Mouse (Mus musculus): ENCODE measurements around the gene Gmppb. TPM values are rescaled to one million over a fixed set of nuclear protein-coding genes. Genes with fewer than 3 reads are reported as not detected.
"Not testable (repeated sequence)": the region's sequence is repeated elsewhere in the genome, so short reads cannot be mapped to it uniquely, and the experiment has no call there.

The Gmppb gene
- 20.1 and 21.1 TPM in 2 replicates for polyA plus RNA-seq (2015; fragmentation: Nextera tagmentation; extraction: Ambion mirVana)

- WGBS: under 1% methylated on average over 30 of the region's 39 CpGs
- peak within 1 kb of the TSS; percentile 83 for H3K27ac ChIP-seq
- H3K27me3 ChIP-seq: no peaks in the 10 kb centered on the region
- H3K9me3 ChIP-seq: no peaks in the 10 kb centered on the region
- H3K4me2 ChIP-seq: peak within 1 kb of the TSS; percentile 96
- peaks cover 41% of the 10 kb centered on the region for H3K4me1 ChIP-seq (replicated peaks)
- peaks cover 59% of the 10 kb centered on the region for H3K36me3 ChIP-seq
- peak within 1 kb of the TSS; percentile 74 for H3K4me3 ChIP-seq
- peak; percentile 96 for ATAC-seq (ENCODE audit: low FRiP score)
- H3K9ac ChIP-seq: peak within 1 kb of the TSS; percentile 84
Observed at GRCm38 (mm10) chr9:108049016-108049455, at the start of gene Gmppb. Gene Gmppb (plus strand): TSS chr9:108049242.

- Histone ChIP-seq H3K4me1 (replicated peaks) (peaks cover 34% of the 10 kb centered on the region), H3K27ac (peak within 1 kb of the TSS; percentile 97), H3K4me3 (peak within 1 kb of the TSS; percentile 97), H3K9ac (peak within 1 kb of the TSS; percentile 98), H3K4me2 (peak within 1 kb of the TSS; percentile 81), H3K27me3 (0 out of 2 replicates have a peak, but pooled peaks cover 7% of the 10 kb centered on the region), H3K36me3 (no peaks in the 10 kb centered on the region), H3K9me3 (no peaks in the 10 kb centered on the region)
- ATAC-seq (ENCODE audit: low FRiP score): peak; percentile 99
- under 1% methylated on average over 51 of the region's 51 CpGs for WGBS
Observed at GRCm38 (mm10) chr9:108001922-108002770, 46.9 kb upstream of the Gmppb start, which contains the start of gene Ip6k1. Gene Ip6k1 (plus strand): TSS chr9:108002501.

- peak overlapping the region; percentile 81 for H3K4me2 ChIP-seq
- H3K9me3 ChIP-seq: no peaks in the 10 kb centered on the region
- peak overlapping the region; percentile 97 for H3K27ac ChIP-seq
- no peaks in the 10 kb centered on the region for H3K36me3 ChIP-seq
- H3K27me3 ChIP-seq: 0 out of 2 replicates have a peak, but pooled peaks cover 7% of the 10 kb centered on the region
- ATAC-seq (ENCODE audit: low FRiP score): peak; percentile 67
- peak overlapping the region; percentile 97 for H3K4me3 ChIP-seq
- H3K9ac ChIP-seq: peak overlapping the region; percentile 98
- under 1% methylated on average over 47 of the region's 50 CpGs for WGBS
- H3K4me1 ChIP-seq (replicated peaks): peaks cover 34% of the 10 kb centered on the region
Observed at GRCm38 (mm10) chr9:108002778-108003530, 46.1 kb upstream of the Gmppb start.

GRCm38 (mm10) chr9:108003531-108003890, 45.5 kb upstream of the Gmppb start:
- Histone ChIP-seq H3K27me3 (0 out of 2 replicates have a peak, but pooled peaks cover 7% of the 10 kb centered on the region), H3K27ac (peak overlapping the region; percentile 97), H3K4me3 (peak overlapping the region; percentile 97), H3K4me1 (replicated peaks) (peaks cover 34% of the 10 kb centered on the region), H3K36me3 (no peaks in the 10 kb centered on the region), H3K9me3 (no peaks in the 10 kb centered on the region), H3K9ac (peak overlapping the region; percentile 98), H3K4me2 (peak overlapping the region; percentile 81)
- no peak for ATAC-seq (ENCODE audit: low FRiP score)
- 13% methylated on average over 8 of the region's 8 CpGs for WGBS

GRCm38 (mm10) chr9:108008041-108008440, 41.0 kb upstream of the Gmppb start:
- no peak overlapping the region for H3K4me3 ChIP-seq
- no peaks in the 10 kb centered on the region for H3K9me3 ChIP-seq
- no peak overlapping the region for H3K4me2 ChIP-seq
- no peak overlapping the region for H3K27ac ChIP-seq
- peaks cover 29% of the 10 kb centered on the region for H3K4me1 ChIP-seq (replicated peaks)
- H3K9ac ChIP-seq: no peak overlapping the region
- WGBS: 87% methylated on average over 5 of the region's 5 CpGs
- no peak for ATAC-seq (ENCODE audit: low FRiP score)
- H3K27me3 ChIP-seq: no peaks in the 10 kb centered on the region
- H3K36me3 ChIP-seq: peaks cover 7% of the 10 kb centered on the region

- H3K36me3 ChIP-seq: peaks cover 8% of the 10 kb centered on the region
- no peaks in the 10 kb centered on the region for H3K9me3 ChIP-seq
- H3K27me3 ChIP-seq: no peaks in the 10 kb centered on the region
- no peak overlapping the region for H3K27ac ChIP-seq
- H3K4me2 ChIP-seq: no peak overlapping the region
- no peak overlapping the region for H3K4me3 ChIP-seq
- ATAC-seq (ENCODE audit: low FRiP score): no peak
- H3K4me1 ChIP-seq (replicated peaks): peaks cover 9% of the 10 kb centered on the region
- no peak overlapping the region for H3K9ac ChIP-seq
Observed at GRCm38 (mm10) chr9:108010385-108010784, 38.7 kb upstream of the Gmppb start.

GRCm38 (mm10) chr9:108013577-108013976, 35.5 kb upstream of the Gmppb start:
- not testable (repeated sequence) for H3K4me1 ChIP-seq (replicated peaks); H3K27ac ChIP-seq; H3K9me3 ChIP-seq; H3K4me3 ChIP-seq; H3K36me3 ChIP-seq; H3K4me2 ChIP-seq; ATAC-seq (ENCODE audit: low FRiP score); H3K9ac ChIP-seq; H3K27me3 ChIP-seq
- WGBS: 100% methylated on average over 2 of the region's 2 CpGs

GRCm38 (mm10) chr9:108017127-108017526, 31.9 kb upstream of the Gmppb start:
- Histone ChIP-seq H3K36me3 (peaks cover 8% of the 10 kb centered on the region), H3K4me3 (no peak overlapping the region), H3K27me3 (no peaks in the 10 kb centered on the region), H3K9me3 (no peaks in the 10 kb centered on the region), H3K9ac (no peak overlapping the region), H3K27ac (no peak overlapping the region), H3K4me2 (no peak overlapping the region), H3K4me1 (replicated peaks) (peaks cover 10% of the 10 kb centered on the region)
- no peak for ATAC-seq (ENCODE audit: low FRiP score)
- 82% methylated on average over 3 of the region's 3 CpGs for WGBS

- WGBS: 98% methylated on average over 1 of the region's 1 CpGs
- H3K36me3 ChIP-seq: peaks cover 21% of the 10 kb centered on the region
- H3K4me2 ChIP-seq: no peak overlapping the region
- no peak for ATAC-seq (ENCODE audit: low FRiP score)
- no peak overlapping the region for H3K9ac ChIP-seq
- peaks cover 10% of the 10 kb centered on the region for H3K4me1 ChIP-seq (replicated peaks)
- H3K9me3 ChIP-seq: no peaks in the 10 kb centered on the region
- H3K4me3 ChIP-seq: no peak overlapping the region
- no peak overlapping the region for H3K27ac ChIP-seq
- H3K27me3 ChIP-seq: no peaks in the 10 kb centered on the region
Observed at GRCm38 (mm10) chr9:108020741-108021140, 28.3 kb upstream of the Gmppb start.

- no peaks in the 10 kb centered on the region for H3K27me3 ChIP-seq
- WGBS: 88% methylated on average over 3 of the region's 3 CpGs
Observed at GRCm38 (mm10) chr9:108023216-108023615, 25.8 kb upstream of the Gmppb start.

GRCm38 (mm10) chr9:108026584-108026983, 22.5 kb upstream of the Gmppb start:
- Histone ChIP-seq H3K9ac (no peak overlapping the region), H3K36me3 (peaks cover 49% of the 10 kb centered on the region), H3K4me3 (no peak overlapping the region), H3K9me3 (no peaks in the 10 kb centered on the region), H3K4me1 (replicated peaks) (no peaks in the 10 kb centered on the region), H3K27me3 (no peaks in the 10 kb centered on the region), H3K4me2 (no peak overlapping the region), H3K27ac (no peak overlapping the region)
- WGBS: 91% methylated on average over 3 of the region's 3 CpGs
- ATAC-seq (ENCODE audit: low FRiP score): no peak

More at GRCm38 (mm10) chr9:108023216-108023615, 25.8 kb upstream of the Gmppb start:
- Histone ChIP-seq H3K9ac (no peak overlapping the region), H3K27ac (no peak overlapping the region), H3K4me3 (no peak overlapping the region), H3K9me3 (no peaks in the 10 kb centered on the region), H3K4me1 (replicated peaks) (peaks cover 10% of the 10 kb centered on the region), H3K4me2 (no peak overlapping the region), H3K36me3 (peaks cover 40% of the 10 kb centered on the region)
- ATAC-seq (ENCODE audit: low FRiP score): no peak

- no peak for ATAC-seq (ENCODE audit: low FRiP score)
- no peaks in the 10 kb centered on the region for H3K9me3 ChIP-seq
Observed at GRCm38 (mm10) chr9:108027867-108028266, 21.2 kb upstream of the Gmppb start.

More at GRCm38 (mm10) chr9:108027867-108028266, 21.2 kb upstream of the Gmppb start:
- H3K27ac ChIP-seq: no peak overlapping the region
- WGBS: 97% methylated on average over 3 of the region's 3 CpGs
- peaks cover 58% of the 10 kb centered on the region for H3K36me3 ChIP-seq
- H3K4me2 ChIP-seq: no peak overlapping the region
- no peaks in the 10 kb centered on the region for H3K4me1 ChIP-seq (replicated peaks)
- H3K27me3 ChIP-seq: no peaks in the 10 kb centered on the region
- H3K4me3 ChIP-seq: no peak overlapping the region
- no peak overlapping the region for H3K9ac ChIP-seq

Measured in hindbrain, embryonic 13.5 days (tissue).